Mouse (Mus musculus) kidney, postnatal 0 days (tissue): ENCODE measurements at regions not wholly inside any gene's neighbourhood (a gene's known extent, or its start where the extent isn't known, plus 50 kb on each side); places are given as distances from the start of the nearest gene placed in this dataset.
A peak's percentile ranks its signal among the peaks of the same experiment; 100 is the strongest.

Experiments
- ATAC-seq: fragments of 200-750 bp; cut with Nextera tagmentation; replicated peaks from 2 replicates; pipeline ENCODE4 v1.8.0; 2017; ENCODE audit warnings: low read depth, moderate number of reproducible peaks, moderate TSS enrichment, moderate library complexity; ENCODE audit not compliant: low FRiP score
- DNase-seq: peaks from one replicate; pipeline ENCODE4 v3.0.0-alpha.2; 2016; ENCODE audit warnings: low spot score
- H3K27ac ChIP-seq: fragments of 300-500 bp; sonication (generic); 2 replicates; pipeline ENCODE4 v1.5.1; 2014; ENCODE audit warnings: mild to moderate bottlenecking
- H3K27me3 ChIP-seq: fragments of 300-500 bp; sonication (generic); 2 replicates; pipeline ENCODE4 v1.6.1; 2014; ENCODE audit warnings: low read length, mixed read lengths; ENCODE audit not compliant: insufficient read depth
- H3K36me3 ChIP-seq: fragments of 300-500 bp; sonication (generic); 2 replicates; pipeline ENCODE4 v1.6.1; 2014; ENCODE audit warnings: low read length, mixed read lengths; ENCODE audit not compliant: insufficient read depth
- H3K4me1 ChIP-seq: fragments of 300-500 bp; sonication (generic); replicated peaks from 2 replicates; pipeline ENCODE4 v1.6.1; 2014; ENCODE audit warnings: antibody characterized with exemption, low read length, mixed read lengths; ENCODE audit not compliant: insufficient read depth
- H3K4me2 ChIP-seq: fragments of 300-500 bp; sonication (generic); 2 replicates; pipeline ENCODE4 v1.6.1; 2014; ENCODE audit warnings: mild to moderate bottlenecking, low read length, moderate library complexity, mixed read lengths
- H3K4me3 ChIP-seq: fragments of 300-500 bp; sonication (generic); replicated peaks from 2 replicates; pipeline ENCODE4 v1.5.1; 2014; ENCODE audit warnings: low read depth, low read length
- H3K9ac ChIP-seq: fragments of 300-500 bp; sonication (generic); 2 replicates; pipeline ENCODE4 v1.6.1; 2014; ENCODE audit warnings: low read depth, low read length
- H3K9me3 ChIP-seq: fragments of 300-500 bp; sonication (generic); replicated peaks from 2 replicates; pipeline ENCODE4 v1.6.1; 2016; ENCODE audit warnings: low read length, inconsistent platforms, mixed read lengths
- CTCF ChIP-seq: IDR thresholded peaks from 2 replicates; pipeline ENCODE4 v1.5.1; 2016; ENCODE audit warnings: antibody characterized with exemption, low read depth, mild to moderate bottlenecking, moderate library complexity
- WGBS: fragments of 180-500 bp; shearing (Covaris S2); extraction: QIAGEN DNeasy Blood & Tissue Kit; methylation state at CpG from one replicate; pipeline ENCODE4 v1.1.7; 2014; 5-methylcytosine and 5-hydroxymethylcytosine counted together

DNA sequence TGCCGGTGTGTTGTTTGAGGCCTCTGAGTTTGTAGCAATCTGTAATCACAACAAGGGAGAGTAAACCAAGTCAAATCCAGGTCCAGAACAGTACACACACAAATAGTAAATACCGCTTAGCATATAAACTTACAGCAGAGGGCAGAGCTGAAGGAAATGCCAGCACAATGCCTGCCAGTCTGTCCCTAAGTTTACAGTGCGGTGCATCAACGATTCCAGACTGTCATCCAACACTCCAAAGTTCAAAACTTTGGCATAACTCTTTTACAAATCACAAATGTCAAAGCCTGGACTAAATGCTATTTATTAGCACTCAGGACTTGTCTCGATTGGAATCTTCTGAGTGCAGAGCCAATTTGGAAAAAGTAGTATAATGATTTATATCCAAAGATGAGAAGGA, 104.7 kb upstream of the Ptpn13 start:
- Histone ChIP-seq H3K4me2 (no peak overlapping the region), H3K4me1 (no peaks in the 10 kb centered on the region), H3K27me3 (no peaks in the 10 kb centered on the region), H3K4me3 (no peak overlapping the region), H3K36me3 (no peaks in the 10 kb centered on the region), H3K9ac (no peak overlapping the region), H3K9me3 (no peaks in the 10 kb centered on the region), H3K27ac (no peak overlapping the region)
- no peak for DNase-seq
- no peak for TF ChIP-seq CTCF
- no peak for ATAC-seq
- 44% methylated on average over 5 of the region's 5 CpGs for WGBS

DNA sequence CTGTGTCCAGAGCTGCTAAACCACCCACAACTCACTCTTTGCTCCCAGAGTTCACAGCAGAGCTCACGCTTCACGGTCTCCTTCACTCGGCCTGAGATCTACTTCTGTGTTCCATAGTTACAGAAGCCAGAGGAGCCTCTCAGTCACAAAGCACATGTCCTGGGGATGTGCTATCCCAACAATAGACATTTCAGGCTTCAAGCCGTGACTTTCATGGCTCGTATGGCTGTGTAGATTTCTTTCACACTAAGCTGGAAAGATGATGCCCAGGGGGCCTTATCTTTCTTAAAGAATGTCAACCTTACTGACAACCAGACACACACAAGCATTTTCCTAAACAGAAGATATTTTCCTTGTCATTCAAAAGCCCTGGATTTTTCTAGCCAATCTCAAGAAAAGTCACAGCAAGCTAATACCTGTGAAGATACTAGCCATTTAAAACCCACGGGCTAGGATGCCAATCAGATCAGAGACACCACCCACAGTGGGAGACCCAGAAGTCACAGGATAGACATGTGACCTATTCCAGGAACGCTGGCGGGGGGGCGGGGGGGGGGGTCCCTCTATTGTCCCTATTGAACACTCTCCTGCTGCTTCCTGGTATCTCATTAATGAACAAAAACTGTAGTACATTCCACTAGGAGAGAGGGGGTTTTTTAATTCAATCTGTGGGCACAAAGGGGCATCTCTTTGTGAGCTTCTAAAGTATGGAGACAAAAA, 98.8 kb upstream of the Mapk10 start:
- H3K4me3 ChIP-seq = no peak overlapping the region
- 48% methylated on average over 9 of the region's 9 CpGs for WGBS
- no peaks in the 10 kb centered on the region for H3K27me3 ChIP-seq
- H3K36me3 ChIP-seq = no peaks in the 10 kb centered on the region
- no peaks in the 10 kb centered on the region for H3K4me1 ChIP-seq
- no peaks in the 10 kb centered on the region for H3K9me3 ChIP-seq
- no peak for ATAC-seq
- peak; percentile 12 for DNase-seq
- no peak overlapping the region for H3K9ac ChIP-seq
- TF ChIP-seq CTCF = no peak
- H3K27ac ChIP-seq = no peak overlapping the region
- no peak overlapping the region for H3K4me2 ChIP-seq

DNA sequence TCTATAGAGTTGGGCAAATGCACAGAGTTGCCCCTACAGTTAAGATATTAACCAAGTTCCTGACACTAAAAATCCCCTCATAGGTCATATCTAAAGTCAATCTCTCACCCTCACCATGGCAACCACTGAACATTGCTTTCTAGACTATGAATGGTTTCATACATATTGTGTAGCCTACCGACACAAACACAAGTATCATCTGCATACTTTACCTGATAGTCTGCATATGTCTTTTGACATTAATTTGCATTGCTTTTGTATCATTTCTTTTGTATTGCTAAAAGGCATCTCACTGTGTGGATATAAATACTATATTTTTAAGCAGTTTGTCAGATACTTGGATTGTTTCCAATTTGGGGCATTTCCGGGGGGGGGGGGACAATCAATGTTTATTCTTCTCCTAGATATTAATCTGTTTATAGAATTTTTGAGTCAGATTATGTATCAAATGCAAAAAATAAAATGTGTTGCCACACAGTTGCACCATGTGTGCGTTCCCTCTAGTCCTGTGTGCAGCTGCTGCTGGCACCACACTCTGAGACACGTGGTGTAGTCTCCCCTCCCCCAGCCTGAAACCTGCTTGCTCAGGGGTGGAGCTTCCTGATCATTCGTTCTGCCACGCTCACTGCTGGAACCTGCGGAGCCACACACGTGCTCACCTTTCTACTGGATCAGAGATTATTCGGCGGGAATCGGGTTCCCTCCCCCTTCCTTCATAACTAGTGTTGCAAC, 94.7 kb upstream of the Mapk10 start:
- no peak for TF ChIP-seq CTCF
- 65% methylated on average over 11 of the region's 11 CpGs for WGBS

DNA sequence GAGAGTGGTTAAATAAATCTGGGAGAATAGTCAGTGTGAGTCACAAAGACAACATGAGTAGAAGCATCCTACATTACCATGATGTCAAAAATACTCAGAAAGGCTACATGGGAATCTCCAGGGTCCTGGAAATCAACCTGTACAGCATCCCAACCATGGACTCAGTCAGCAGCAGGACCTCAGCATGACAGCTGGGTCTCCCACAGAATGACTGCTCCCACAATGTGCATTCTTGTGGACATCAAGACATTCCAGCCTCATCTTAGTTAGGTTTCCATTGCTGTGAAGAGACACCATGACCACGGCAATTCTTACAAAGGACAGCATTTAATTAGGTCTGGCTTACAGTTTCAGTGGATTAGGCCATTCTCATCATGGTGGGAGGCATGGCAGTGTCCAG, 93.8 kb upstream of the Mapk10 start:
- TF ChIP-seq CTCF = no peak
- 86% methylated on average over 1 of the region's 1 CpGs for WGBS
- Histone ChIP-seq H3K27me3 (no peaks in the 10 kb centered on the region), H3K4me2 (no peak overlapping the region), H3K9ac (no peak overlapping the region), H3K4me1 (no peaks in the 10 kb centered on the region), H3K4me3 (no peak overlapping the region), H3K9me3 (no peaks in the 10 kb centered on the region), H3K36me3 (no peaks in the 10 kb centered on the region), H3K27ac (no peak overlapping the region)
- DNase-seq (no peak), ATAC-seq (no peak)

More for the DNA sequence above, 94.7 kb upstream of the Mapk10 start:
- no peak overlapping the region for H3K4me3 ChIP-seq
- no peaks in the 10 kb centered on the region for H3K9me3 ChIP-seq
- DNase-seq = no peak
- no peak overlapping the region for H3K4me2 ChIP-seq
- H3K36me3 ChIP-seq = no peaks in the 10 kb centered on the region
- H3K4me1 ChIP-seq = no peaks in the 10 kb centered on the region
- ATAC-seq = no peak
- no peaks in the 10 kb centered on the region for H3K27me3 ChIP-seq
- H3K27ac ChIP-seq = no peak overlapping the region
- H3K9ac ChIP-seq = no peak overlapping the region

DNA sequence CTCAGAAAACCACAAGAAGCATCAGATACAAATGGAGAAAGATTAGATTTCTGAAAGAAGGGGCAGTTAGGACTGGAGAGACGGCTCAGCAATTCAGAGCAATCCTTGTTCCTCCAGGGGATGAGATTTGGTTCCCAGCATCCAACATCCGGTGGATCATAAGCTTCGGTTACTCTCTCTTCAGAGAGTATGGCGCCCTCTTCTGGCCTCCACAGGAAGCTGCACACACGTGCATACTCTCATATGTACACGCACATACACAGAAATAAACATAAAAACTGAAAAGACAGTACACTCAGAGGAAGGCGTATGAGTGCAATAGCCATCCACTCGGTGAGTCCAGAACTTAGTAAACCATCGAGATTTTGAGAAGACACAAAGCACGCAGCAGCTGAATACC, 91.6 kb upstream of the Mapk10 start:
- Histone ChIP-seq H3K9ac (no peak overlapping the region), H3K4me3 (no peak overlapping the region), H3K4me2 (no peak overlapping the region), H3K9me3 (no peaks in the 10 kb centered on the region), H3K27ac (no peak overlapping the region), H3K36me3 (no peaks in the 10 kb centered on the region), H3K4me1 (no peaks in the 10 kb centered on the region), H3K27me3 (no peaks in the 10 kb centered on the region)
- peak; percentile 5; the same call in 1 of the 2 replicates for TF ChIP-seq CTCF
- no peak for ATAC-seq
- WGBS = 90% methylated on average over 10 of the region's 10 CpGs
- no peak for DNase-seq

DNA sequence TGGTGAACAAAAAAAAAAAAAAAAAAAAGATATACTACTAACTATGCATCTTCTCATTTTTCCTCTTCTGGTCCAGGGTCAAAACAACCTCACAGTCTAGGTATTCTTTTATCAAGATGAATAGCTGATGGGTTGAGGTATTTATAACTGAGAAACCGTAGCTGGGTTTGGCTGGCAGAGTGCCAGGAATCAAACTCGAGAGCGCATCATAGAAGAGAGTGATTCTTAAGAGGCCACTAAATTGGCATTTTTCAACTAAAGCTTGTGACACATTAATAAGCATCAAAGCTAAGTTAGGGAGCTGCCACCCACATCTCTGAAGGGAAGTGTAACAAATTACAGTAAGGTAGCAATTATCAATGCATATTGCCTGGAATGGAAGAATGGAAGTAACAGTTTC, 90.2 kb upstream of the Mapk10 start:
- H3K9me3 ChIP-seq = no peaks in the 10 kb centered on the region
- H3K4me2 ChIP-seq = no peak overlapping the region
- no peaks in the 10 kb centered on the region for H3K4me1 ChIP-seq
- H3K9ac ChIP-seq = no peak overlapping the region
- 48% methylated on average over 3 of the region's 3 CpGs for WGBS
- no peak overlapping the region for H3K4me3 ChIP-seq
- no peaks in the 10 kb centered on the region for H3K36me3 ChIP-seq
- no peaks in the 10 kb centered on the region for H3K27me3 ChIP-seq
- TF ChIP-seq CTCF = no peak
- H3K27ac ChIP-seq = no peak overlapping the region
- ATAC-seq (no peak), DNase-seq (no peak)
